Mouse (Mus musculus) embryonic facial prominence, embryonic 15.5 days (tissue): ENCODE data around the gene Adora2b. TPM values are rescaled to one million over a fixed set of nuclear protein-coding genes. Genes with fewer than 3 reads are reported as not detected.

Experiments
- ATAC-seq: fragments of 200-750 bp; cut with Nextera tagmentation; 2 replicates; pipeline ENCODE4 v1.8.0; 2017; ENCODE audit warnings: low read depth, moderate TSS enrichment; ENCODE audit not compliant: insufficient number of reproducible peaks, low FRiP score, low TSS enrichment
- H3K27ac ChIP-seq: fragments of 300-500 bp; sonication (generic); replicated peaks from 2 replicates; pipeline ENCODE4 v1.5.1; 2015; ENCODE audit warnings: mild to moderate bottlenecking, inconsistent platforms
- H3K27me3 ChIP-seq: fragments of 300-500 bp; sonication (generic); 2 replicates; pipeline ENCODE4 v1.6.1; 2015; ENCODE audit warnings: inconsistent platforms
- H3K36me3 ChIP-seq: fragments of 300-500 bp; sonication (generic); 2 replicates; pipeline ENCODE4 v1.6.1; 2015; ENCODE audit warnings: mild to moderate bottlenecking, inconsistent platforms
- H3K4me1 ChIP-seq: fragments of 300-500 bp; sonication (generic); 2 replicates; pipeline ENCODE4 v1.6.1; 2015; ENCODE audit warnings: inconsistent platforms
- H3K4me2 ChIP-seq: fragments of 300-500 bp; sonication (generic); replicated peaks from 2 replicates; pipeline ENCODE4 v1.6.1; 2015; ENCODE audit warnings: mild to moderate bottlenecking, inconsistent platforms
- H3K4me3 ChIP-seq: fragments of 300-500 bp; sonication (generic); replicated peaks from 2 replicates; pipeline ENCODE4 v1.5.1; 2015; ENCODE audit warnings: mild to moderate bottlenecking, inconsistent platforms
- H3K9ac ChIP-seq: fragments of 300-500 bp; sonication (generic); 2 replicates; pipeline ENCODE4 v1.6.1; 2015; ENCODE audit warnings: inconsistent platforms
- H3K9me3 ChIP-seq: fragments of 300-500 bp; sonication (generic); replicated peaks from 2 replicates; pipeline ENCODE4 v1.6.1; 2016; ENCODE audit warnings: inconsistent platforms
- WGBS: fragments of 180-500 bp; shearing (Covaris S2); methylation state at CpG from one replicate; pipeline ENCODE4 v1.1.7; 2015; 5-methylcytosine and 5-hydroxymethylcytosine counted together
- polyA plus RNA-seq: library from polyadenylated mRNA; unstranded; fragments of >200 nt; fragmentation: Nextera tagmentation; extraction: Ambion mirVana; gene quantifications from 2 replicates; pipeline ENCODE4 v1.2.1, GENCODE M21; 2015

Adora2b gene
- polyA plus RNA-seq, 1 experiment from 2014 or later: 18.1 TPM

DNA sequence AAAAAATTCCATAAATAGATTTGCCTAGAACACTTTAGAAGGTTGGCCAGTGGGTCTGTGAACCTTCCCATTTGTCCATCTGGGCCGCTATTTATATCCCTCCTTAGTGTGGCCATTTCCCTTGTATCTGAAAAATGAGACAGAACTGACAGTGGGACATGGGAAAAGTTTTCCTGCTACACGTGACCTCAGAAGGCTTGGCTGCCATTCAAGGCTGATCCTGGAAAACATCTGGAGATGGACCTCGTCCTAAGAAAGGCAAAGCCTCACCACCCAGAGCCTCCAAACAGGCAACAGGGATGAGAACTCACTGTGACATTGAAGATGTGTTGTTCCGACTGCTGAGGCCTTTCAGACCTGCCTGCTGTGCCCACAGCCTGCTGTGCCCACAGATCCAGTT lies 24.0 kb upstream of the Adora2b start:
- no peak for ATAC-seq
- Histone ChIP-seq H3K27ac (no peak overlapping the region), H3K4me1 (peaks cover 7% of the 10 kb centered on the region; the same call in 1 of the 2 replicates), H3K27me3 (no peaks in the 10 kb centered on the region), H3K9me3 (no peaks in the 10 kb centered on the region), H3K4me2 (no peak overlapping the region), H3K36me3 (no peaks in the 10 kb centered on the region), H3K9ac (no peak overlapping the region), H3K4me3 (no peak overlapping the region)
- WGBS: 61% methylated on average over 4 of the region's 4 CpGs

- no peak for ATAC-seq
- no peaks in the 10 kb centered on the region for H3K4me1 ChIP-seq
- no peaks in the 10 kb centered on the region for H3K27me3 ChIP-seq
- H3K9ac ChIP-seq: no peak overlapping the region
- no peaks in the 10 kb centered on the region for H3K36me3 ChIP-seq
- WGBS: 64% methylated on average over 12 of the region's 12 CpGs
- H3K4me2 ChIP-seq: no peak overlapping the region
- no peak overlapping the region for H3K27ac ChIP-seq
- H3K9me3 ChIP-seq: no peaks in the 10 kb centered on the region
- no peak overlapping the region for H3K4me3 ChIP-seq
Observed at GRCm38 (mm10) chr11:62240631-62241261, 8.0 kb upstream of the Adora2b start.

DNA sequence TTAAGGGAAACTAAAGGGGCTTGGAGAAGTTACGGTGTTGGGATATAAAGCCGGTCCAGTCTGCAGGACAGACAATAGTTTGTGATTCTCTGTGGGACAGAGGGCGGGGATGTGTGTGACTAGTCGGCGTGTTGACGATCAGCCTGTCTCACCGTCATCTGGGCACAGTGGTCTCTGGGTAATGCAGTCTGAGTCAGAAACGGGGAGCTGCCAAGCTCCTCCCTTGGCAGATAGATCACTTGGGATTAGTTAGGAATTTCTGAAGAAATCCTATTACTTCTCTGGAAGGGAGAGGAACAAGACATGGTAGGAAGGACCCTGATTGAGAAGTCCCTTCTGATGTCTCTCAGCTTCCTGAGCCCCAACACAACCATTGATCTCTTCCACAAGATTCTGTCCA lies 4.9 kb upstream of the Adora2b start:
- H3K4me1 ChIP-seq: peaks cover 7% of the 10 kb centered on the region; the same call in 1 of the 2 replicates
- no peaks in the 10 kb centered on the region for H3K36me3 ChIP-seq
- no peak overlapping the region for H3K27ac ChIP-seq
- 84% methylated on average over 8 of the region's 8 CpGs for whole genome bisulfite sequencing
- H3K9me3 ChIP-seq: no peaks in the 10 kb centered on the region
- H3K9ac ChIP-seq: no peak overlapping the region
- no peak overlapping the region for H3K4me2 ChIP-seq
- no peaks in the 10 kb centered on the region for H3K27me3 ChIP-seq
- H3K4me3 ChIP-seq: no peak overlapping the region
- no peak for ATAC-seq

GRCm38 (mm10) chr11:62244471-62244870 lies 4.3 kb upstream of the Adora2b start:
- Histone ChIP-seq H3K9me3 (no peaks in the 10 kb centered on the region), H3K27me3 (no peaks in the 10 kb centered on the region), H3K27ac (no peak overlapping the region), H3K4me3 (no peak overlapping the region), H3K36me3 (no peaks in the 10 kb centered on the region), H3K4me2 (no peak overlapping the region), H3K9ac (no peak overlapping the region), H3K4me1 (peaks cover 10% of the 10 kb centered on the region)
- 87% methylated on average over 4 of the region's 4 CpGs for WGBS
- ATAC-seq: no peak

GRCm38 (mm10) chr11:62247759-62248400 lies 904 bp upstream of the Adora2b start:
- Histone ChIP-seq H3K9ac (peak overlapping the region; percentile 63; the same call in 1 of the 2 replicates), H3K9me3 (no peaks in the 10 kb centered on the region), H3K27me3 (no peaks in the 10 kb centered on the region), H3K27ac (no peak overlapping the region), H3K4me2 (peak overlapping the region; percentile 99), H3K4me3 (peak overlapping the region; percentile 73), H3K4me1 (peaks cover 43% of the 10 kb centered on the region), H3K36me3 (no peaks in the 10 kb centered on the region)
- no peak for ATAC-seq
- 42% methylated on average over 18 of the region's 18 CpGs for WGBS

DNA sequence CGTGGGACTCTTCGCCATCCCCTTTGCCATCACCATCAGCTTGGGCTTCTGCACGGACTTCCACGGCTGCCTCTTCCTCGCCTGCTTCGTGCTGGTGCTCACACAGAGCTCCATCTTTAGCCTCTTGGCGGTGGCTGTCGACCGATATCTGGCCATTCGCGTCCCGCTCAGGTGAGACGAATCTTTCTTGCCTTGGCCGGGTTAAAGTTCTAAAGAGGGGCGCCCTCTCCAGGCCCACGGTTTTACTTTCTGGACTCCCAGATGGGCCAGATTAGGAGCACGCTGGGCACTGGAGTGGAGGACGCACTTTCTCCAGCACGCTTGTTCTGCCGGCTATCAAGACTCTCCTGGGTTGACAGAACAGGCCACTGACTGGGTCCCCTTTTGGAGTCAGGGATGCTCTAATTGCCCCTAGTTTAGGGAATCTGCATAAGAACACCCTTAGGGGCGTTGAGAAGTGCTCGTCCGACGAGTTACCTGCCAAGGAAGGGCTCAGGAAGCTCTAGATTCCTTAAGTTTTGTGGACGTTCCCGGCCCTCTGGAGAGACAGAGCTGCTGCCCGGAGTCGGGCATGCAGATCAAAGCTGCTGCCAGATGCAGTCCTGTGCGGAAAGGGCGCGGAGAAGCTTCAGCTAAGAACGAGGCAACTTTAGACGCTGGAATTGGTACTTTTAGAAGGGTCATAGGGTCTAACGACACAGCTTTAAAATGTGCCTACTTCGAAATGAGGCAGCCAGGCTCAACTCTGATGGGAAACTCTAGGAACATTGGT lies 668 bp downstream of the Adora2b start:
- Histone ChIP-seq H3K4me2 (peak overlapping the region; percentile 99), H3K9me3 (no peaks in the 10 kb centered on the region), H3K27ac (peak overlapping the region; percentile 51), H3K4me1 (peaks cover 49% of the 10 kb centered on the region), H3K27me3 (no peaks in the 10 kb centered on the region), H3K4me3 (peak overlapping the region; percentile 73), H3K36me3 (no peaks in the 10 kb centered on the region), H3K9ac (peak overlapping the region; percentile 63)
- 2% methylated on average over 35 of the region's 35 CpGs for WGBS
- peak; percentile 3; the same call in 1 of the 2 replicates for ATAC-seq

DNA sequence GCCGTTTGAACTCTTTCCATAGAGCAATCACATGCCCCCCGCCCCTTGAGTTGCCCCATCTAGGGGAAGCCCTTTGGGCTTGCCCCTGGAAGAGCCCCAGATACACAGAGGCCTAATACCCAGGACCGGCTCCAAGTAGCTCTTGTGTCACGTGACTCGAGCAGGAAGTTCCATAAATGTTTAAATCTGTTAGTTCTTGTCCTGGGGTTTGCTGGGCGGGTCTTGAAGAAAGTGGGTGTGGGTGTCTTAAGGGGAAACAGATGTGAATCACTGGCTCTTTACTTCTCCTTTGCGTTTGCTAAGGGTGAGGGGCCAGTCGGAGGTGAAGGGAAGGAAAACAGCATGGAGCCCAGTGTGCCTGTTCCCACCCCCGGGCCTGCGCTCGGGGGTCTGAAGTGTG lies 2.3 kb downstream of the Adora2b start:
- peak overlapping the region; percentile 71; the same call in 1 of the 2 replicates for H3K27ac ChIP-seq
- H3K9me3 ChIP-seq: no peaks in the 10 kb centered on the region
- ATAC-seq: peak; percentile 74
- no peaks in the 10 kb centered on the region for H3K36me3 ChIP-seq
- no peak overlapping the region for H3K9ac ChIP-seq
- H3K4me2 ChIP-seq: peak overlapping the region; percentile 99
- H3K27me3 ChIP-seq: no peaks in the 10 kb centered on the region
- 13% methylated on average over 11 of the region's 11 CpGs for WGBS
- H3K4me3 ChIP-seq: peak overlapping the region; percentile 73
- H3K4me1 ChIP-seq: peaks cover 49% of the 10 kb centered on the region

GRCm38 (mm10) chr11:62253380-62253779 lies 4.6 kb downstream of the Adora2b start:
- no peaks in the 10 kb centered on the region for H3K27me3 ChIP-seq
- H3K36me3 ChIP-seq: no peaks in the 10 kb centered on the region
- WGBS: 57% methylated on average over 5 of the region's 5 CpGs
- no peak for ATAC-seq
- no peaks in the 10 kb centered on the region for H3K9me3 ChIP-seq
- no peak overlapping the region for H3K4me3 ChIP-seq
- H3K27ac ChIP-seq: peak overlapping the region; percentile 48; the same call in 1 of the 2 replicates
- H3K4me2 ChIP-seq: no peak overlapping the region
- no peak overlapping the region for H3K9ac ChIP-seq
- peaks cover 45% of the 10 kb centered on the region for H3K4me1 ChIP-seq

DNA sequence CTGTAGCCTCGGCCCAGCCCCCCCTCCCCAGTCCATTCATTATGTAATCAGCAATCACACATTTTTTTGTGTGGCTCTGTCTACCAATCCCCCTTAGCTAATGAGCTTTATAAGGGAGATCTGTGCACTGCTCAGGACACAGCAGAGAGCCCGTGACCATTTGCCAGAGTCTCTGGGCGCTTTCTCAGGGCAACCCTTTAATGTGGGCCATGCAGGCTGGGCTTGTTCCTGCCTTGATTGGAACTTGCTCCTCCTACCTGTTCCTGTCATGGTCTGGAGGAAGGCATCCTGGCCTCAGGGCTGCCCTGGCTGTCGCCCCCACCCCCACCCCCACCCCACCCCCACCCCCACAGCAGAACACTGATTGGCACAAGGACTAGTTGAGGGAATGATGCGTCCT lies 10.4 kb downstream of the Adora2b start:
- H3K27me3 ChIP-seq: no peaks in the 10 kb centered on the region
- no peak overlapping the region for H3K4me2 ChIP-seq
- H3K9me3 ChIP-seq: no peaks in the 10 kb centered on the region
- no peak for ATAC-seq
- no peak overlapping the region for H3K4me3 ChIP-seq
- peaks cover 4% of the 10 kb centered on the region; the same call in 1 of the 2 replicates for H3K4me1 ChIP-seq
- no peak overlapping the region for H3K9ac ChIP-seq
- no peaks in the 10 kb centered on the region for H3K36me3 ChIP-seq
- H3K27ac ChIP-seq: no peak overlapping the region
- WGBS: 47% methylated on average over 5 of the region's 5 CpGs

GRCm38 (mm10) chr11:62263599-62263998 lies 14.8 kb downstream of the Adora2b start:
- no peaks in the 10 kb centered on the region for H3K9me3 ChIP-seq
- H3K4me2 ChIP-seq: no peak overlapping the region
- ATAC-seq: no peak
- no peak overlapping the region for H3K4me3 ChIP-seq
- 82% methylated on average over 7 of the region's 7 CpGs for WGBS
- no peaks in the 10 kb centered on the region for H3K27me3 ChIP-seq
- peaks cover 4% of the 10 kb centered on the region; the same call in 1 of the 2 replicates for H3K36me3 ChIP-seq
- H3K9ac ChIP-seq: no peak overlapping the region
- H3K27ac ChIP-seq: no peak overlapping the region
- peaks cover 4% of the 10 kb centered on the region; the same call in 1 of the 2 replicates for H3K4me1 ChIP-seq

GRCm38 (mm10) chr11:62264018-62264417 lies 15.2 kb downstream of the Adora2b start:
- 74% methylated on average over 7 of the region's 7 CpGs for WGBS
- H3K9me3 ChIP-seq: no peaks in the 10 kb centered on the region
- ATAC-seq: no peak
- H3K27ac ChIP-seq: no peak overlapping the region
- H3K9ac ChIP-seq: no peak overlapping the region
- H3K27me3 ChIP-seq: no peaks in the 10 kb centered on the region
- H3K4me2 ChIP-seq: no peak overlapping the region
- peaks cover 4% of the 10 kb centered on the region; the same call in 1 of the 2 replicates for H3K4me1 ChIP-seq
- peaks cover 4% of the 10 kb centered on the region; the same call in 1 of the 2 replicates for H3K36me3 ChIP-seq
- no peak overlapping the region for H3K4me3 ChIP-seq
